Mouse (Mus musculus): ENCODE measurements at regions not wholly inside any gene's neighbourhood (a gene's known extent, or its start where the extent isn't known, plus 50 kb on each side); places are given as distances from the start of the nearest gene placed in this dataset.

- Histone ChIP-seq H3K9ac (no peak overlapping the region), H3K4me2 (peak overlapping the region; percentile 100; the same call in 1 of the 2 replicates), H3K36me3 (replicated peaks) (no peaks in the 10 kb centered on the region), H3K27me3 (replicated peaks) (peaks cover 19% of the 10 kb centered on the region), H3K4me3 (peak overlapping the region; percentile 78), H3K27ac (no peak overlapping the region), H3K9me3 (no peaks in the 10 kb centered on the region), H3K4me1 (peaks cover 19% of the 10 kb centered on the region)
- no peak for ATAC-seq (replicated peaks)
- 28% methylated on average over 10 of the region's 10 CpGs for WGBS
Measured at GRCm38 (mm10) chr6:51269617-51270016, 162.9 kb upstream of the Nfe2l3 start.

GRCm38 (mm10) chr6:51270216-51271127, 162.0 kb upstream of the Nfe2l3 start:
- under 1% methylated on average over 78 of the region's 80 CpGs for WGBS
- H3K4me2 ChIP-seq: peak overlapping the region; percentile 100
- no peaks in the 10 kb centered on the region for H3K36me3 ChIP-seq (replicated peaks)
- peak overlapping the region; percentile 57 for H3K27ac ChIP-seq
- H3K9me3 ChIP-seq: no peaks in the 10 kb centered on the region
- H3K27me3 ChIP-seq (replicated peaks): peaks cover 19% of the 10 kb centered on the region
- H3K9ac ChIP-seq: peak overlapping the region; percentile 43
- peak; percentile 90 for ATAC-seq (replicated peaks)
- peak overlapping the region; percentile 78 for H3K4me3 ChIP-seq
- H3K4me1 ChIP-seq: peaks cover 19% of the 10 kb centered on the region

- H3K9me3 ChIP-seq: no peaks in the 10 kb centered on the region
- ATAC-seq (replicated peaks): peak; percentile 85
- peaks cover 19% of the 10 kb centered on the region for H3K4me1 ChIP-seq
- peak overlapping the region; percentile 57 for H3K27ac ChIP-seq
- 3% methylated on average over 16 of the region's 17 CpGs for WGBS
- H3K36me3 ChIP-seq (replicated peaks): no peaks in the 10 kb centered on the region
- peak overlapping the region; percentile 100 for H3K4me2 ChIP-seq
- H3K4me3 ChIP-seq: peak overlapping the region; percentile 78
- peak overlapping the region; percentile 43 for H3K9ac ChIP-seq
- H3K27me3 ChIP-seq (replicated peaks): peaks cover 21% of the 10 kb centered on the region
Measured at GRCm38 (mm10) chr6:51271128-51271480, 161.4 kb upstream of the Nfe2l3 start.

- H3K27ac ChIP-seq: peak overlapping the region; percentile 28; the same call in 1 of the 2 replicates
- peaks cover 19% of the 10 kb centered on the region for H3K4me1 ChIP-seq
- ATAC-seq (replicated peaks): 0 out of 2 replicates have a peak, but pooled peaks have one; percentile 37
- no peak overlapping the region for H3K4me3 ChIP-seq
- no peaks in the 10 kb centered on the region for H3K9me3 ChIP-seq
- WGBS: 81% methylated on average over 19 of the region's 19 CpGs
- no peak overlapping the region for H3K4me2 ChIP-seq
- no peaks in the 10 kb centered on the region for H3K36me3 ChIP-seq (replicated peaks)
- H3K27me3 ChIP-seq (replicated peaks): peaks cover 22% of the 10 kb centered on the region
- H3K9ac ChIP-seq: no peak overlapping the region
Measured at GRCm38 (mm10) chr6:51272136-51272736, 160.2 kb upstream of the Nfe2l3 start.

GRCm38 (mm10) chr6:51279491-51279890, 153.0 kb upstream of the Nfe2l3 start:
- H3K9ac ChIP-seq: no peak overlapping the region
- H3K4me1 ChIP-seq: no peaks in the 10 kb centered on the region
- H3K36me3 ChIP-seq (replicated peaks): no peaks in the 10 kb centered on the region
- WGBS: 86% methylated on average over 10 of the region's 10 CpGs
- no peak for ATAC-seq (replicated peaks)
- H3K4me3 ChIP-seq: no peak overlapping the region
- 0 out of 2 replicates have a peak, but pooled peaks cover 3% of the 10 kb centered on the region for H3K27me3 ChIP-seq (replicated peaks)
- H3K4me2 ChIP-seq: no peak overlapping the region
- H3K9me3 ChIP-seq: no peaks in the 10 kb centered on the region
- H3K27ac ChIP-seq: no peak overlapping the region

- H3K36me3 ChIP-seq (replicated peaks): no peaks in the 10 kb centered on the region
- 0 out of 2 replicates have a peak, but pooled peaks cover 3% of the 10 kb centered on the region for H3K27me3 ChIP-seq (replicated peaks)
- no peaks in the 10 kb centered on the region for H3K4me1 ChIP-seq
- H3K9ac ChIP-seq: no peak overlapping the region
- H3K27ac ChIP-seq: no peak overlapping the region
- H3K4me2 ChIP-seq: no peak overlapping the region
- H3K9me3 ChIP-seq: no peaks in the 10 kb centered on the region
- H3K4me3 ChIP-seq: no peak overlapping the region
- 83% methylated on average over 7 of the region's 7 CpGs for WGBS
- no peak for ATAC-seq (replicated peaks)
Measured at GRCm38 (mm10) chr6:51280231-51280630, 152.2 kb upstream of the Nfe2l3 start.

- ATAC-seq (replicated peaks): no peak
- H3K9me3 ChIP-seq: no peaks in the 10 kb centered on the region
- H3K27ac ChIP-seq: no peak overlapping the region
- no peaks in the 10 kb centered on the region for H3K27me3 ChIP-seq (replicated peaks)
- no peak overlapping the region for H3K4me2 ChIP-seq
- no peak overlapping the region for H3K4me3 ChIP-seq
- H3K4me1 ChIP-seq: no peaks in the 10 kb centered on the region
- WGBS: 84% methylated on average over 11 of the region's 11 CpGs
- H3K9ac ChIP-seq: no peak overlapping the region
- H3K36me3 ChIP-seq (replicated peaks): no peaks in the 10 kb centered on the region
Measured at GRCm38 (mm10) chr6:51283916-51284706, 148.4 kb upstream of the Nfe2l3 start.

- WGBS: 78% methylated on average over 9 of the region's 9 CpGs
- no peak for ATAC-seq (replicated peaks)
- no peak overlapping the region for H3K9ac ChIP-seq
- H3K4me1 ChIP-seq: no peaks in the 10 kb centered on the region
- H3K4me2 ChIP-seq: no peak overlapping the region
- H3K27ac ChIP-seq: no peak overlapping the region
- H3K4me3 ChIP-seq: no peak overlapping the region
- no peaks in the 10 kb centered on the region for H3K27me3 ChIP-seq (replicated peaks)
- H3K36me3 ChIP-seq (replicated peaks): no peaks in the 10 kb centered on the region
- no peaks in the 10 kb centered on the region for H3K9me3 ChIP-seq
Measured at GRCm38 (mm10) chr6:51284881-51285280, 147.6 kb upstream of the Nfe2l3 start.

- no peaks in the 10 kb centered on the region for H3K27me3 ChIP-seq (replicated peaks)
- no peak overlapping the region for H3K4me2 ChIP-seq
- H3K36me3 ChIP-seq (replicated peaks): no peaks in the 10 kb centered on the region
- no peak overlapping the region for H3K9ac ChIP-seq
- no peak overlapping the region for H3K27ac ChIP-seq
- no peaks in the 10 kb centered on the region for H3K4me1 ChIP-seq
- H3K4me3 ChIP-seq: no peak overlapping the region
- WGBS: 62% methylated on average over 2 of the region's 2 CpGs
- ATAC-seq (replicated peaks): no peak
- H3K9me3 ChIP-seq: no peaks in the 10 kb centered on the region
Measured at GRCm38 (mm10) chr6:51286836-51287235, 145.6 kb upstream of the Nfe2l3 start.

GRCm38 (mm10) chr6:51287383-51287782, 145.1 kb upstream of the Nfe2l3 start:
- no peak for ATAC-seq (replicated peaks)
- WGBS: 71% methylated on average over 2 of the region's 2 CpGs
- no peak overlapping the region for H3K9ac ChIP-seq

GRCm38 (mm10) chr6:51287807-51288206, 144.7 kb upstream of the Nfe2l3 start:
- no peak overlapping the region for H3K27ac ChIP-seq
- H3K9me3 ChIP-seq: no peaks in the 10 kb centered on the region
- ATAC-seq (replicated peaks): no peak
- WGBS: 83% methylated on average over 6 of the region's 6 CpGs
- H3K4me2 ChIP-seq: no peak overlapping the region
- no peak overlapping the region for H3K9ac ChIP-seq
- H3K36me3 ChIP-seq (replicated peaks): no peaks in the 10 kb centered on the region
- no peak overlapping the region for H3K4me3 ChIP-seq
- H3K4me1 ChIP-seq: no peaks in the 10 kb centered on the region
- H3K27me3 ChIP-seq (replicated peaks): no peaks in the 10 kb centered on the region

More at GRCm38 (mm10) chr6:51287383-51287782, 145.1 kb upstream of the Nfe2l3 start:
- no peak overlapping the region for H3K4me2 ChIP-seq
- no peak overlapping the region for H3K27ac ChIP-seq
- H3K4me3 ChIP-seq: no peak overlapping the region
- H3K9me3 ChIP-seq: no peaks in the 10 kb centered on the region
- no peaks in the 10 kb centered on the region for H3K36me3 ChIP-seq (replicated peaks)
- no peaks in the 10 kb centered on the region for H3K4me1 ChIP-seq
- H3K27me3 ChIP-seq (replicated peaks): no peaks in the 10 kb centered on the region

All from midbrain, embryonic 15.5 days (tissue).